In the genomic region with DNA sequence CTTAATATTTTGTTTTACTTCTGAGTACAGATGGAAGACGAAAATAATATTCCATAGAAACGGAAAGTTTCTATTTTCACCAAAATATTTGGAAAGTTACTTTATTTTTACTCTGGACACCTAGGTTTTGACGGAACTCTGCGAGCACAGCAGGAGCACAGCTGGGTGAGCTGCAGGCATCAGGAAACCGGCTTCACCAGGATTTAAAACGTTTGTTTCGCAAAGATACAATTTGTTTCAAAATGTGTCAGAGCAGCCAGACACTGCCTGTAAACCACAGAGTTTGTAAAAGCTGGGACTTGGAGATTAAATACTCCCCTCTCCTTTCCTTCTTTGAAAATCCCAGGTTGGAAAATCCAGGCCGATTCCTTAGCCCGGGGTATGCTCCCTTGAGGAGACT, we compare ENCODE assay signal across 25 mouse cellular contexts. TPM values are rescaled to one million over a fixed set of nuclear protein-coding genes. Genes with fewer than 3 reads are reported as not detected.
"Had no signal": no experiment of that assay in that cellular context is flagged by ENCODE, and none has a peak within 500 bp of the region (broad histone marks: within the 10 kb centered on the region; RNA-seq: fewer than 3 reads in every experiment).

No protein-coding gene starts in this region.

- ATAC-seq: hindbrain, embryonic 16.5 days; inflammation-experienced regulatory T-cells, adult 6 months; intestine, postnatal 0 days had no signal

- H3K4me1 ChIP-seq: heart, embryonic 10.5 days; heart, embryonic 12.5 days; hindbrain, embryonic 10.5 days; hindbrain, embryonic 12.5 days; limb, embryonic 10.5 days; limb, embryonic 12.5 days had no signal

- H3K9me3 ChIP-seq: heart, embryonic 10.5 days; hindbrain, embryonic 12.5 days; limb, embryonic 10.5 days had no signal

- H3K9ac ChIP-seq: heart, embryonic 12.5 days; hindbrain, embryonic 12.5 days; hindbrain, embryonic 14.5 days; limb, embryonic 12.5 days had no signal

- DNase-seq: gastrocnemius, adult 2 months; gastrocnemius, postnatal 14 days; gastrocnemius, postnatal 36 days; heart, adult 11 months; heart, postnatal 10 days; heart, postnatal 4 days; kidney, adult 18-20 months; kidney, adult 8-10 months; kidney, postnatal 10 days; kidney, postnatal 25 days; kidney, postnatal 4 days; liver had no signal

- H3K4me3 ChIP-seq: gastrocnemius, adult 2 months; heart, embryonic 10.5 days; heart, embryonic 12.5 days; hindbrain, embryonic 10.5 days; hindbrain, embryonic 12.5 days; layer of hippocampus, adult 2 months; left cerebral cortex, adult 2 months; limb, embryonic 10.5 days; limb, embryonic 12.5 days had no signal

- H3K36me3 ChIP-seq: heart, embryonic 10.5 days; heart, embryonic 12.5 days; hindbrain, embryonic 12.5 days; limb, embryonic 10.5 days; limb, embryonic 12.5 days had no signal

- H3K27me3 ChIP-seq: heart, embryonic 12.5 days; hindbrain, embryonic 12.5 days; limb, embryonic 12.5 days had no signal

- H3K4me2 ChIP-seq: heart, embryonic 12.5 days; hindbrain, embryonic 12.5 days; hindbrain, embryonic 14.5 days; limb, embryonic 12.5 days; liver, embryonic 11.5 days had no signal

- H3K27ac ChIP-seq: gastrocnemius, adult 2 months; heart, embryonic 10.5 days; hindbrain, embryonic 10.5 days; hindbrain, embryonic 12.5 days; hindbrain, embryonic 14.5 days; layer of hippocampus, adult 2 months; left cerebral cortex, adult 2 months; limb, embryonic 10.5 days; limb, embryonic 12.5 days had no signal

RNA-seq across cellular contexts. Expression of a gene that starts 53.9 kb away (rescaled TPM):
- polyA plus RNA-seq: inflammation-experienced regulatory T-cells, adult 6 months had no signal
